Mouse (Mus musculus): ENCODE measurements at regions not wholly inside any gene's neighbourhood (a gene's known extent, or its start where the extent isn't known, plus 50 kb on each side); places are given as distances from the start of the nearest gene placed in this dataset.
"Not testable (repeated sequence)": the region's sequence is repeated elsewhere in the genome, so short reads cannot be mapped to it uniquely, and the experiment has no call there.

DNA sequence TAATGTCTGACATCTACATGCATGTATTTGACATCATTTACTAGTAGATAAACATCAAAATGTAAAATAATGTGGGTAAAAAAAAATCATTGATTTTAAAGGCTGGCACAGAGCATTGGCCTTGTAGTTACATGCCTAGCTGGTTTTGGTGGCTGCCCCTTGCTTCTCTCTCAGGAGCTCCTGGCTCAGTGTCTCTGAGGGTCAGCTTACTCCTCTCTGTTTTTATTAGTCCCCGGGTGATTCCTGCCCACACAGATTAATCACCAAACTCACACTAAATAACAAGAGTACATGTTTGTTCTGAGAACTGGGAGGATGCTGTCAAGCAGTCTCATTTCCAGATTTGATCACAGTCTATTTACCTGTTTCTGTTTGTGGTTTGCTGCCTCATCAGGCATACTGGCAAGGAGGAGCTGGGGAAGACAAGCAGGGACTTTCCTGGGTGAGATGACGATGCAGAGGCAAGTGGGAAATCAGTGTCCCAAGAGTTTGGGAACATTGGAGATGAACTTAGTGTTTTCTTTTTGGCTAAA lies 422.7 kb upstream of the Htr2a start:
- DNase-seq: no peak

DNA sequence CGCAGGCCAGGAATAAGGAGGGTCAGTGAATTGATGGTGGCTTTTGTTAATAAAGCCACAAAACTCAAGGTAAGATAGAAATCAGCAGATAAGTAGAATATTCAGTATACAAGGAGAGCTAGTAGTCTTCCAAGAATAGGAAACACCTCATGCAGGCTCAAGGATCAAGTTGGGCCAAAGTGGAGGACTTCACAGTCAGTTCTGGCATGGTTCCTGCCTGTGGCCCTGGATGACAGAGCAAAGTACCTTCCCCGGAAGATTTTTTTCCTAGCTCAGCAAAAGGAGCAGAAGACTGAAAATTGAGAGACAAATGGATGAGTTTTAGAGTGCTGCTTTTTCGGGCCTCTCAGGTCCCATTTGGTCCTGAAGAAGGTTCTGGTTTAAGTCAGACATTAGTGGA lies 420.9 kb upstream of the Htr2a start:
- DNase-seq: no peak

DNA sequence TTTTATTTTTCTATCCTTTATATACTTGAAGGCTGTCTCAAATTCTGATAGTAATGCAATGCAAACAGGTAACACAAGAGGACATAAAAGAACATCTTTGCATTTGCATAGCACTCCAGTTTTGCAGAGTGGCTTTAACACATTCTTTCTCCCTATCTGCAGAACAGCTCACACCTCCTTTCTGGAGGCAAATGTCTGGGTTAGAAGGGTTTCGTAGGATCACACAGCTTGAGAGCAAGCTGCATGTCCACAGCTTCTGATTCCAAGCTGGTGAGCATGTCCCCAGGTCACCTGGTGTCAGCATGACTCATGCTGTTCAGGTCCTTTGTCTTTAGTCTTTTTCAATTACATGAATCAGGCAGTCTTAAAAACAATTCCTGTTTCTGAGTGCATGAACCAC lies 418.5 kb upstream of the Htr2a start:
- no peak for DNase-seq

DNA sequence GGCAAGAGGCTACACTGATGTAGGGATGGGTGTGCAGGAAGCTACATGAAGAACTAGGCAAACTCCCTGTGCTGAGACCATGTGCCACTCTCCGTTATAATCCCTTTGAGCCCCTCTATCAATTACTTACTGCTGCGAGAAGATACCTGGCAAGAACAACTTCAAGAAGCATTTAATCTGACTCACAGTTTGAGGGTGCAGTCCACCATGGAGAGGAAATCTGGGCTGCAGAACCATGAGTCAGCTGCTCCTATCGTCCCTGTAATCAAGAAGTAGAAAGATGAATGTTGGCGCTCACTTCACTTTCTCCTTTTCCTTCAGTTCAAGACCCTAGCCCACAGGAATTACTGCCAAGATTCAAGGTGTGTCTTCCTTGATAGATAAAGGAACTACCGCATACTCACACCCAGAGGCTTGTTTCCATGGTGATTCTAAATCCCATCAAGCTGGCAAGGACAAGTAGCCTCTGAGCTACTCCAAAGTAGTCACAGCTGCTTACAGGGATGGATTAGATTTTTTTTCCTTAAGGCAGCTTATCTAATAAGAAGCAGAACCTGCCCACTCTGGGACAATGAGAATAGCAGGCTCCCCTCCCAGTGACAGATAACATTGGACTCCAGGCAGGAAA lies 411.0 kb upstream of the Htr2a start:
- DNase-seq: no peak

DNA sequence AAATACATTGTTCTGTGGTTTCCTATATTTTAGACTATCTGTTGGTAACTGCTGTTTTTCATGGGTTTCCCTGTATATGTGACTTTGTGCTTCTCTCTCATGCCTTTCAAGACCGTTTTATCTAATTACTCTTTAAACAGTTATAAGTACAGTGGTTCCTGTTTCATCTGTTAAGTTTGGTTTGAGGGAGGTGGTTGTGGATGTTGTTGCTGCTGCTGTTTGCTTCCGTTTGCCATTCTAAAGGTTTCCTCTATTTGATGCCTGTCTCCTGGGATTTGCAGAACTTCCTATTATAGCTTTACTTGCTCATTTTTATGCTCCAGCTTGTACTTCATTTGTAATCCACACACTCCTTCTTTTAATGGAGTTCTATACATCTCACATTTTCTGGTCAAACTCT lies 400.4 kb upstream of the Htr2a start:
- DNase-seq: no peak

DNA sequence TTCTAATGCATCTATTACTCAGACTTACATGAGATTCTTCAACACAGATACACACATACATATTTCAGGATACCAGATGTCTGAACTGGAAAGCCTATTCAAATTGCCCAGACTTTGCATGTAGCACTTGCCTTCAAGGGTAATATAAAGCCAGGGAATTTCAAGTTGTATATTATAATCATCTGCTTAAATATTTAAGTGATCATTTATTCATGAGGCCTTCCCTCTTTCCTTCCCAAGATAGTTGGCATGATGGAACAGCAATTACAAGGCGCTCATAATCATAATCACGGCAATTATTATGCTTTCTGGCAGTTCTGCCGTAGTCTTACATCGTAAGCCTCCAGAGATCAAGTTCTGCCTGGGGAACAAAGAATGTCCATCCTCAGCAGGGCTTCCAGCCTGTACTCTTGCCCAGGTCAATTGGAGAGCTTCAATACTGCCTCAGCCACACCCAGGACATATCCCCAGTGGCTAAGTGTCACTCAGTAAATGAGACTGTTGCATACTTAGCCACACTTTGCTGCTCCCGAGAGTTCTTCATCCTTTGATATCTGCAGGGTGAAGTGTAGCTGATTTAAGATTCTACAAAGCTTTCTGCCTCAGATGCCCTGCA lies 391.3 kb upstream of the Htr2a start:
- DNase-seq: no peak

DNA sequence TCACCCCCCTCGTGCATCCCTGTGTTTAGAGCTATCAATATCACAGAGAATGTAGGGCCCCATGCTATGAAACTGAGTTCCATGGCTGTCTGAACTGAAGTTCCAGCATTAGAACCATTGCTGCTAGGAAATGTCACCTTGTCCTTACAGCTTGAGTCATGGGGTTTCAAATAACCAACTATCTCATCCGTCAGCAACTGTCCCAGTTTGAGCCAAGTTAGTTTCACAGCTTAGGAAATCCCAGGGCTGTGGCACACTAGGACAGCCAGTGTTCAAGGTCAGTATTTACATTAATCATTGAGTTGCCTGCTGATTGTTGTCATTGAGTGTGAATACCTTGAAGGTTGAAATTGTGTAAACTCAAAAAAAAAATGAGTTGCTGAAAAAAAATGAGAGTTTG lies 390.6 kb upstream of the Htr2a start:
- no peak for DNase-seq

DNA sequence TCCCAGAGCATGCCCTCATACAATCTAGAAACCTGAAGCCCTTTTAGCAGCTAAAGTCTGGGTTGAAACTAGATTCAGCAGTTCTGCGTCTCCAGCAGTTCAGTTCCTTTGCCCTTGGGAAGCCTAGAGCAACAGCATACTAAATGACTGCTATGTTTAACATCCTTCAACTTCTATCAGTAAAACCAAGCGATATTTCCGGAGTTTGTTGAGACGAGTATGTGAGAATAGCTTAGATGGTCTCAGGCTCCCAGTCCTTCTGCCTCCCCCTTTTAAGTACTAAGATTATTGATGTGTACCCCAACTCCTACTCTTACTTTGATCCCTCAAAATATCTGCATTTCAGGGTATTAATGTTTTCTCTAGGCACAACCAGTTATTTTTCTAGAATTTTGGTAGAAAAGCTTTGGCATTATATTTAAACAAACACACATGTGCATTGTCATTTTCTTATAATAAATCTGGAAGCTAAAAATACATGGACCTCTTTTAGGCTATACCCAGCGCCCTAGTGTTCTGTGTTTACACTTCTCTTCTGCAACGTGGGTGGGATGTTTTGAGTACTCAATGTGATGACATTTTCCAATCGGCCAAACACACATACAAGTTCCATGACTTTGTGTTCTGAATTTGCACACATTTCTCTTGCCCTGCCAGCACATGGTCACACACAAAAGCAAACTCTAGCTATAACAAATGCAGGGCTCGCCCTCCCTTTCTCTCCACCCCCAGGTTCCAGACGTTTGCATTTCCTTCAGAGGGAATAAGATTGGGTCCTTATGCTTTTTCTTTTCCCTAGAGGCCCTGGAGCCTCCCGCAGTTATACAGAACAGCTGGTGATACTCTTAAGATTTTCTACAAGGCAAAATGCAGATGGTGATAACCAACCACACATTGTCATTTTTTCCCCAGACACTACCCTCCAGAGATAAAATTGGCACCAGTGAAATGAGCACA lies 388.2 kb upstream of the Htr2a start:
- no peak for DNase-seq

DNA sequence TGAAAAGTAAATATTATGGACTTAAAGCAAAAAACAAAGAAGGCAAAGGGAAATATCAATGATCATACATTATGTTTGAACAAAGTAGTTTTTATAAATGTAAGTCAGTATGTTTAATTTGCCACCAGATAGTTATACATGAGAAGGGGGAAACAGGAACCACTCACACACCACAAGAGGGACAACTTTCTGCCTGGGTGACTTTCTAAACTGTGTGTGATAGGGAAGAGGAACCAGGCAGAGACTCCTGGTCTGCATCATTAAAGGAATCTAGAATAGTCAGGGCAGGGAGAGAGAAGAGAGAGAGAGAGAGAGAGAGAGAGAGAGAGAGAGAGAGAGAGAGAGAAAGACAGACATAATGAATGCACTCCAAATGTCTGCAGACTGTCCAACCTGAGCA lies 385.6 kb upstream of the Htr2a start:
- no peak for DNase-seq

DNA sequence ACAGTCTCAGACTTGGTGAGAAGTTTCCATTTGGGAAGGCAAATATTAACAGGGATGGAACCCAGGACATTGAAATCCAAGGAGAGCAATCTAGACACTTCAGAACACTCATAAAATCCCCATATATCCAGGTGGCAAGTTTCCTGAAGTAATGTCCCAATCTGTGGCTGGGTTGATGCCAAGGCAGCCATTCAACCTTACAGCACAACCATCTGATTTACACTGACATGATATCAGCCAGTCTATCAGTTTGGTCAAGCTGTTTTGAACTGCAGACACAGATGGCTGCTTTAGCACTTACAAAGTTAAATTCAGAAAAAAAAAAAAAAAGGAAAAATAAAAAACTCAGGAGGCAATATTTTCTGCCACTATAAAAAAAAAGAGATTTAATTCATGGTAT lies 381.2 kb upstream of the Htr2a start:
- DNase-seq: no peak

DNA sequence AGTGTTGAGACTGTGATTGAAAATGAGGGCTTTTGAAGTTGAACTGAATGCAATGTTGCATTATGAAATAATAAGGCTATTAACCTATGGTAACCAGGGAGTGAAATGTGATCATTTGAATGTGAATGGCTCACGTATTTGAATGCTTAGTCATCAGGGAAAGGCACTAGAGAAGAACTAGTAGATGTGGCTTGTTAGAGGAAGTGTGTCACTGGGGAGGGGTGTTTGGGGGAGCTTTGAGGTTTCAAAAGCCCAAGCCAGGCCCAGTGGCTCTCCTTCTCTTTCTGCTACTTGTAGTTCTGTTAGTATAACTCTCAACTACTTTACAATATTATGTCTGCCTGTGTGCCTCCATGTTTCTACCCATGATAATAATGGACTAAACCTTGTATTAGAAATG lies 373.6 kb upstream of the Htr2a start:
- DNase-seq: no peak

DNA sequence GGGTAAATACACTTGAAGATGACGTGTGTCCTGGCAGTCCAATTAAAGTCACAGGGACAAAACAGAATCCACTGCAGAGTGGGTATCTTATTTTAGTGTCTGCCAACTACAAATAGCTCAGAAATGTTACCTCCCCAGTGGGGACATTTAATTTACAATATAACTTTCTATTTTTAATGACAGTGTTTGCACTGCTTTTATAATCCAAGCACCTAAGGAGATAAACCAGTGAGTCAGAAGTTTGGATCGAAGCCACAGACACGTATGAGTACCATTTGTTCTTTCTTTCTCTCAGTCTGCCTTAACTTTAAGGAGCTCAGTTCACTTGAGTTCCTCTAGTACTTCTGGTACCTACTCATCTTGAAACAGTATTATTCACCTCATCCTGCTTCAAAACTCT lies 346.1 kb upstream of the Htr2a start:
- DNase-seq: no peak

DNA sequence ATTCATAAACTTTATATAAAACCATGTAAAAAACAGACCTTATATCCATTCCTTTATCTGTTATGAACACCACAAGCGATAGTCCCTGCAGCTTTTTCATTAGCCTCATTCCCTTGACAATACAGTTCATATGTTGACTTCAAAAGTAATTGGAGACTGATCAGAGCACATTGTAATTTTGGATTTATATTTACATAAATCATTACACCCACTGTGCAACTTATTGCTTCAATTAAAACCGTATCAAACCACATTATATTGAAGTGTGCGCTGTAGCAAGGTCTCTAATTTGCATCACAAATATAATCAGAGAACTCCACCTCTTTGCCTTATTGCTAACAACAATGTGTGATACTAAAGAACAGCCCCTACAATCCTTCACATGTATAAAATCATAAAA lies 336.2 kb upstream of the Htr2a start:
- no peak for DNase-seq

DNA sequence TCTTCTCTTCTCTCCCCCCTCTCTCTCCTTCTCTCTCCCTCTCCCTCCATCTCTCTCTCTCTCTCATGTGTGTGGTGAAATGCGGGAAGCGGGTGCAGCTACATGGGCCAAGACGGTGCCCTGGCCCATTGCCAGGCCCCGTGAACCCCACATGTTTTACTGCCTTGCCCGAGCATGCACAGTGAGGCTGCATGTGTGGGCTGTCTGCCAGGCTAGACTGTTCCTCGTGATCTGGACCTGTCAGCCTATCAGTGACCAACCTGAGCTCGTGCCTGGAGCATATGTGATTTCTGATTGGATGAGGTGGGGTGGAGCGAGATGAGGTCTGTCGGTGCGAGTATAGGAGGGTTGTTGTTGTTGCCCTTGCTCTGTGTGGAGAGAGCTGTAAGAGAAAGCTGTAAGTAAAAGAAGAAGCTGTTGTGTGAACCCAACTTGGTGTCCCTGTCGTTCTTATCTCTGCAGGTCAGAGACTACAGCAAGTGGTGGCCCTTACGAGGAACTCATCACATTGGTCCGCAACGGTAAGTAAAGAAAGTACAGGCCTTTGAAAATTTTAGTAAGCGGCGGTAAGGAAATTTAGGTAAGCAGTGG lies 333.8 kb upstream of the Htr2a start:
- no peak for DNase-seq

DNA sequence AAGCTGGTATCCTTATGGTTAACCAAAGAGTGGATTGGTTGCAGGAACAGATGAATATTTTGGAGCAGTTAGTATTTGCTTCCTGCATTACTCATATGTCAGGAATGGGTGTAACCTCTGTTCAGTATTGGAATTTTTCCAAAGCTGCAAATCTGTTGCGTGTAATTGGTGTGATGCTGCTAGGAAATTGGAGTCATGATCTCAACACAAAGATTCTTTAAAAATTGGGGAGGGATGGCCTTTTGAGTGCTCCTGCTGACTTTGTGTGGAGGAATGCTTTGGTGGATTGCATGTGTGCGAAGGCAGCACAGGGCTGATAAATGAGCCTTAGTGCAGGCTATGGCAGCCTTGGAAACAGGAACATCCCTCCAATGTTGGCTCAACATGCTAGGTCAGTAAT lies 331.2 kb upstream of the Htr2a start:
- DNase-seq: not testable (repeated sequence)

DNA sequence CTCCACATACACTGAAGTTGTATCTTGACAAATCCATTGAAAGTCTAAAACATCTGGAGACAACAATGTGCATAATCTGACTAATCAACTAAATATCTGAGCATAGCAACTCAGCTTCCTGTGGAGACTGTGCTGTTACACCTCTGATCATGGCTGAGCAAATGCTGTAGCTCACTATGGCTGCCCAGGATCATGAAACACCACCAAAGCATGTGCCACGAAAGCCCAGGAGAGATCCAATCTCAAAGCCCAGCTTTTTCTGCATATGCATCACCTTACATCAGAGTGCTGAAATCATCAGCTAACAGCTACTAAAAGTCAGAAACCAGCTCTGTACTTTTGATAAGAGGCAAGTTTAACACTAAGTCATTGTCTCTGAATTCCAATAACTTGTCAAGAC lies 313.3 kb upstream of the Htr2a start:
- no peak for DNase-seq

DNA sequence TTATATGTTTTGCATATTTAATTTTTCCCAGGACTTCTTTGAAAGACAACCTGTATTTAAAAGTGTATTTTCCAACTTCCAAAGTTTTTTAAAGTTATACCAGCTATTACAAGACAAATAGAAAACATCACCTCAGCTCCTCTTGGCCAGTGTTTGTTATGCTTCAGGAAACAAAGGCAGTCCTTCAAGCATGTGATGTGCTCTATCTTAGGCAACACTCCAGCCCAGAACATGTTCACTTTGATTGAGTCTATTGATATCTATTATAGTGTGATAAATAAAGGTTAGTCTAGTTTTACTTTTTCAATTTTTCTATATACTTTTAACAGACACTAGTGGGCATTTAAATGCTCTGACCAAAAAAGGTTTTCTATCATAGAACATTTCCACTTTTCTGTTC lies 289.9 kb upstream of the Htr2a start:
- no peak for DNase-seq

DNA sequence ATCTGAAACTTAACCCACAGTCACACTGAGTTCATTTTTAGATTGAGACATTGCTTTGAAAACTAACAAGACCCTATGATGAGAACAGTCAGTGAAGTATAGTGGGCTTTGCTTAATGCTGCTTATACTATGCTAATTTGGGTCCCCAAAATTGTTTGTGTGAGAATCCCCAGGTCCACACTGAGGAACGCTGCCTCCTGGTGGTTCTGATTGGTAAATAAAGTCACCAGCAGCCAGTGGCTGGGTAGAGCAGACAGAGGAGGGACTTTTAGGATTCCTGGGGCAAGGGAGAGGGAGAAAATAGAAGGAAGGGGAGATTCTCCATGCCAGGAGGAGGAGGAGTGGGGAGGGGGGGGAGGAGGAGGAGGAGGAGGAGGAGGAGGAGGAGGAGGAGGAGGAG lies 288.4 kb upstream of the Htr2a start:
- DNase-seq: no peak

DNA sequence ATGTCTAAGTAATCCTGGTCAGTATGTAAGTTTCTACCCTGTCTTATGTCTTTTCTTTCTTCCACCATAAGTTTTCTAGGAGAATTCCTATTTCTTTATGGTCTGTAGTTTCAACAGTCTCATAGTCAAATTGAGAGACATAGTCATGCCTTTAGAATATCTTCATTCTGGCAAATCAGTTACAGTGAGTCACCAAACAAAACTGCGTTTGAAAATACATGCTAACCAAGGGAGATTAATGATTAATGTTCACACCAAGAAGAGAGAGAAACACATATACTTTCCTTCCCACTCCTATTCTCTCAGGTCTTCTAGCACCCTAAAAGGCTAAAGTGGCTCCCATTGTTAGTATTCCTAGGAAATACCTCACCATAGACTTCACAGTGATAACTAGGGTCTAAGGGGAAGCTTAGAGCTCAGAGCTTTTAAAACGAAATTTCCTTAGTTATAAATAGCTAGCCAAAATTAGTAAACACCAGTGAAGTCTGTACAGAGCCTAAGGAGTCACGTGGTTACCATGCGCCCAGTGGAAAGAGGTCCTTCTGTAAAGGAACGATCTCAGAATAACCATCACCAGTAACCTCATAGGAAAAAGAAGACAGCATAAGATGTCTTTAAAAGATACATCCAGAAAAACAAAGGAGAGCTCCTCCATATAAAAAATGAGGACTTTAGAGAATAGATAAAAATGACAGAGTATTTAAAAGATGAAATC lies 281.8 kb upstream of the Htr2a start:
- no peak for DNase-seq

DNA sequence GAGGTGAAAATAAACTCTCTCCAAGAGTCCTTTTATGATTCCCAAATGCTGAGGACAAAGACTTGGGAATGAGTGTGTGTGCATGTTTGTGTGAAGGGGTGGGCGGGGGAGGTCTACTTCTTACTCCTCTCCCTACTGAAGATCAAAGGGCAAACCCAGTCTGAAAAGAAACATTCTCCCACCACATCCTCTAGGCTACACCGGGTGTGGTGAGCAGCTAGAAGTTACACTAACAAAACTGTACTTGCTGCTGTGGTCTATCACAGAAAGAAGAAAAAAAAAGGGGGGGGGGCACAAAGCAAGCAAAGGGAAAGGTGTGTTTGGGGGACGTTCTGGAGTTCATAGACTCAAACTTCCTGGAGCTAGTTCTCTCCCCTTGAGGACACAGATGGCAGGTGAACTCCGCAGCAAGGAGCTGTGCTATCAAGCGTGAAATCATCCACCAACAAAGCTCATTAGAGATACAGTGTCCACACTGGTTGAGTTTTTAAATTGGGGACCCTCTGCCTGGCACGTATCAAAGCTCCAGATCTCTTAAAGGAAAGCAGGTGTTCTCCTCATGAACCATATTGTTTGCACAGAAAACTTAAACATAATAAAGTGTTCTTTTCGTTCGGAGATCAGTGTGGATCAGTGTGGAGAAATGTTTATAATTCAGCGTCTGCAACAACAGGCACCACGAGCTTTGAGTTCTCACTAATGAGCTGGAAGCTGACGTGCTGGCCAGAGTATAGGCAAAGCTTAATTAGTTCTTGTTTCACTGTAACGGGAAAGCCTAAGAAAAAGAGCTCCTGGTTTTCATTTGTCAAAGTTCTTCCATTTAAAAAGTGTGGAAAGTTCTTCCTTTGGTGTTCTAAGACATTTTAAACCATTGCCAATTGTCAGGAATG lies 280.7 kb upstream of the Htr2a start:
- no peak for DNase-seq

DNA sequence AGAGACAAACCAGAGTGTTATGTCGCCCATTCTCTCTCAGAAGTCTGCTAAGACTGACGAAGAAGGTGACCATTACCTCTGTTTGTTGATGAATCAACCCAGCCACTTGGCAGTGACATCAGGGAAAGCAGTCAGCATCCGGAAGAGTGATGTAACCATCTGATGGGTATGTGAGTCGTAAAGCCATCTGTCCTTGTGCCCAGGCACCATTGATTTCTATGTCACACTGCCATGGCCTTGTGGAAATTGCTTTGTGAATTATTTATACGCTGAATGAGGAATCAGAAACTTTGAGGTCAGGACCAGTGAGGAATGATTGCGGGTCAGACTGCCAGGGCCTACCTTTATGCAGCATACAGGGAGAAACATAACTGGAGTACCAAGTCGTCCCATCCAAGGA lies 256.2 kb upstream of the Htr2a start:
- no peak for DNase-seq

DNA sequence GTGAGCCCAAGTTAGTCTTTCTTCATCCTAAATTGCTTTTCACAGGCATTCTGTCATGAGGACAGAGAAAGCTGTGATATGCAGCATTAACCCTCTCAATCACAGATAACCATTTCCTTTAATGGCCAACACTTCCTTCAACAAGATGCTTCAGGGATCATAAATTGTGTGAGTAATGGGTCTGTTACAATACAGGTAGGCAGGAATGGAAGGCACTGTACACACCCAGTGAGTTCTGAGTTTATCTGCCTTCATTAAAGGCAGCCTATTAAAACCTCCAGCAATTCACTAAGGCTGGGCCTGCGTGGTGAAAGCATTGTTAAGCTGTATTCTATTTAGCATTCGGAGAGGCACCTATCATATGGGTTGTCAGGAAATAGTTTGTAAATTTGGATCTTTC lies 248.2 kb upstream of the Htr2a start:
- DNase-seq: no peak

Measured in lung, adult 18-20 months (tissue).